Comparison of ENCODE assay signal across 8 mouse cellular contexts in the genomic region with DNA sequence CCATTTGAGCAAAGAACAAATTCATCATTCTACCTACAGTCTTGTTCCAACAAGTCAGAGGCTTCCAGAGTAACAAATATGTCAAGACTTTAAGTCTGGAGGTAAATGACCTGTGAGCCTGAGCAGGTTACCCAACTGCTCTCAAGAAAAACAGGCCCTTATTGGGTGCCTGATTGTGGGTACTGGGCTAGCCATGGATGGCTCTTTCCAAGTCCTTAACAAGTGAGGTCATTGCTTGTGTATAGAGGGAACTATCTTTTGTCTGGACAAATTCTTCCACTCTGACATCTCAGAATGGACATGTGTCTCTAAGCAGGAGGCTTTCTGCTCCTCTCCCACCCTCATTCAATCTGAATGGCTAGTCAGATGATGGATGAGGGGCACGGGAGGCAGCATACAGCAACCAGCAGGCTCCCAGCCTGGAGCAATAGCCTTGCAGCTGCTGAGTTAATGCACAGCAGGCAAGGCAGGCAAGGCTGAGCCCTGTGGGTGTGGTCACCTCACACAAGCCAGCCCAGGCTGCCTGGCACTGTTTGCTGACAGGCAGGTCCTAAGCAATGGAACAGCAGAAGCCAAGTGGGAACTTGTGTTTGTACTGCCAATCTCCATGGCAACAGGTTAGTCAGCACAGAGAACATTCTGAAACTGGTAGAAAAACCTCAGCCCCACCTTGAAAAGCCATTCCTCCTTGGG. TPM values are rescaled to one million over a fixed set of nuclear protein-coding genes. Genes with fewer than 3 reads are reported as not detected.
A peak's percentile ranks its signal among the peaks of the same experiment; 100 is the strongest.
DNase-seq lines count a peak whose midpoint lies in the region; ATAC-seq lines count a peak whose summit lies in the region.

No protein-coding gene starts in this region.

- no peak overlapping the region for H3K27ac ChIP-seq in forebrain, embryonic 12.5 days
- H3K27ac ChIP-seq in heart, embryonic 16.5 days (ENCODE audit: low read length): no peak overlapping the region
- H3K27ac ChIP-seq in liver, embryonic 15.5 days (replicated peaks): no peak overlapping the region
- no peak overlapping the region for H3K27ac ChIP-seq in neural tube, embryonic 11.5 days (ENCODE audit: low read depth, low read length)

- DNase-seq in cerebellum, postnatal 10 days: peak; percentile 59
- DNase-seq in cerebellum, adult 9-10 months: no peak
- peak; percentile 75 to 92 for DNase-seq in kidney, postnatal 25 days
- peak; percentile 71 for DNase-seq in neural tube, embryonic 11.5 days (ENCODE audit: low spot score)
- DNase-seq in thymus, postnatal 36 days: no peak

- no peak overlapping the region for H3K4me3 ChIP-seq in forebrain, embryonic 12.5 days (replicated peaks)
- H3K4me3 ChIP-seq in heart, embryonic 16.5 days (ENCODE audit: low read length): no peak overlapping the region
- no peak overlapping the region for H3K4me3 ChIP-seq in liver, embryonic 15.5 days (replicated peaks)
- H3K4me3 ChIP-seq in neural tube, embryonic 11.5 days (ENCODE audit: low read depth, low read length): no peak overlapping the region

- no peak overlapping the region for H3K9ac ChIP-seq in forebrain, embryonic 12.5 days
- H3K9ac ChIP-seq in heart, embryonic 16.5 days (ENCODE audit: low read length): no peak overlapping the region
- H3K9ac ChIP-seq in liver, embryonic 15.5 days: no peak overlapping the region
- no peak overlapping the region for H3K9ac ChIP-seq in neural tube, embryonic 11.5 days (ENCODE audit: low read length)

- no peaks in the 10 kb centered on the region for H3K36me3 ChIP-seq in forebrain, embryonic 12.5 days (replicated peaks)
- no peaks in the 10 kb centered on the region for H3K36me3 ChIP-seq in heart, embryonic 16.5 days (ENCODE audit: control insufficient read depth, insufficient read depth)
- no peaks in the 10 kb centered on the region for H3K36me3 ChIP-seq in liver, embryonic 15.5 days (replicated peaks)
- H3K36me3 ChIP-seq in neural tube, embryonic 11.5 days (ENCODE audit: control insufficient read depth, insufficient read depth, low read length): no peaks in the 10 kb centered on the region

- ATAC-seq in forebrain, embryonic 12.5 days (ENCODE audit: low FRiP score): peak; percentile 58; the same call in 1 of the 2 replicates
- peak; percentile 70 for ATAC-seq in heart, embryonic 16.5 days (replicated peaks; ENCODE audit: extremely low read depth, insufficient read depth, low FRiP score)
- peak; percentile 49; the same call in 1 of the 2 replicates for ATAC-seq in liver, embryonic 15.5 days (ENCODE audit: insufficient read depth)
- ATAC-seq in neural tube, embryonic 11.5 days (ENCODE audit: insufficient read depth, low FRiP score, low TSS enrichment): peak; percentile 76

- H3K4me2 ChIP-seq in forebrain, embryonic 12.5 days: no peak overlapping the region
- no peak overlapping the region for H3K4me2 ChIP-seq in heart, embryonic 16.5 days (ENCODE audit: low read depth, low read length)
- no peak overlapping the region for H3K4me2 ChIP-seq in liver, embryonic 15.5 days
- H3K4me2 ChIP-seq in neural tube, embryonic 11.5 days (ENCODE audit: low read depth): no peak overlapping the region

- H3K9me3 ChIP-seq in forebrain, embryonic 12.5 days: no peaks in the 10 kb centered on the region
- no peaks in the 10 kb centered on the region for H3K9me3 ChIP-seq in heart, embryonic 16.5 days (replicated peaks; ENCODE audit: control insufficient read depth, low read length)
- no peaks in the 10 kb centered on the region for H3K9me3 ChIP-seq in liver, embryonic 15.5 days (replicated peaks)
- H3K9me3 ChIP-seq in neural tube, embryonic 11.5 days (ENCODE audit: control insufficient read depth, low read length): no peaks in the 10 kb centered on the region

- WGBS in forebrain, embryonic 12.5 days: 7% methylated on average over 1 of the region's 1 CpGs
- whole genome bisulfite sequencing in heart, embryonic 16.5 days: 13% methylated on average over 1 of the region's 1 CpGs
- 23% methylated on average over 1 of the region's 1 CpGs for WGBS in liver, embryonic 15.5 days (ENCODE audit: insufficient replicate concordance)
- WGBS in neural tube, embryonic 11.5 days: 0% methylated on average over 1 of the region's 1 CpGs

- H3K27me3 ChIP-seq in forebrain, embryonic 12.5 days: no peaks in the 10 kb centered on the region; the same call in 1 of the 2 replicates
- no peaks in the 10 kb centered on the region for H3K27me3 ChIP-seq in heart, embryonic 16.5 days (ENCODE audit: control insufficient read depth, insufficient read depth, low read length)
- H3K27me3 ChIP-seq in liver, embryonic 15.5 days: no peaks in the 10 kb centered on the region
- no peaks in the 10 kb centered on the region for H3K27me3 ChIP-seq in neural tube, embryonic 11.5 days (ENCODE audit: control insufficient read depth, insufficient read depth, low read length)

- peaks cover 6% of the 10 kb centered on the region for H3K4me1 ChIP-seq in forebrain, embryonic 12.5 days
- no peaks in the 10 kb centered on the region for H3K4me1 ChIP-seq in heart, embryonic 16.5 days (ENCODE audit: control insufficient read depth, insufficient read depth, low read length)
- peaks cover 6% of the 10 kb centered on the region; the same call in 1 of the 2 replicates for H3K4me1 ChIP-seq in liver, embryonic 15.5 days (replicated peaks)
- H3K4me1 ChIP-seq in neural tube, embryonic 11.5 days (ENCODE audit: control insufficient read depth, insufficient read depth, low read length): peaks cover 5% of the 10 kb centered on the region; the same call in 1 of the 2 replicates

RNA-seq across cellular contexts. Expression of gene Myof, which starts 28.1 kb away (rescaled TPM):
- polyA plus RNA-seq in forebrain, embryonic 12.5 days (2016; fragmentation: Nextera tagmentation; extraction: Ambion mirVana): 2.1 and 2.9 TPM in 2 replicates
- polyA plus RNA-seq in heart, embryonic 16.5 days (2015; fragmentation: Nextera tagmentation; extraction: Ambion mirVana): 5.5 and 6.7 TPM in 2 replicates
- 1.1 and 1.6 TPM in 2 replicates for polyA plus RNA-seq in liver, embryonic 15.5 days (2015; fragmentation: Nextera tagmentation; extraction: Ambion mirVana)
- polyA plus RNA-seq in neural tube, embryonic 11.5 days (2014; fragmentation: Nextera tagmentation; extraction: Ambion mirVana): 2.1 and 3.2 TPM in 2 replicates

RNA-seq across cellular contexts. Expression of gene Cep55, which starts 39.5 kb away (rescaled TPM):
- 52.9 and 54.7 TPM in 2 replicates for polyA plus RNA-seq in forebrain, embryonic 12.5 days (2016; fragmentation: Nextera tagmentation; extraction: Ambion mirVana)
- 28.5 and 33.5 TPM in 2 replicates for polyA plus RNA-seq in heart, embryonic 16.5 days (2015; fragmentation: Nextera tagmentation; extraction: Ambion mirVana)
- 4.7 and 5.3 TPM in 2 replicates for polyA plus RNA-seq in liver, embryonic 15.5 days (2015; fragmentation: Nextera tagmentation; extraction: Ambion mirVana)
- 40.8 and 44.6 TPM in 2 replicates for polyA plus RNA-seq in neural tube, embryonic 11.5 days (2014; fragmentation: Nextera tagmentation; extraction: Ambion mirVana)

Comparison
In these comparisons a context has a peak if more than half of its experiments do, and no peak if none do; other contexts are left out.
1. DNase-seq: peak in cerebellum, postnatal 10 days (2 of 2), kidney, postnatal 25 days (2 of 2) and neural tube, embryonic 11.5 days (single experiment); none in cerebellum, adult 9-10 months (single experiment) and thymus, postnatal 36 days (0 of 2).
2. Peak in every context shown above with its lines, with median percentiles within 50 percentile points of each other: ATAC-seq.